In genomic region chr13:83608851-83609516, GRCm38 (mm10) we compare ENCODE assay signal across 10 mouse cellular contexts.
DNase-seq lines count a peak whose midpoint lies in the region; ATAC-seq and TF ChIP-seq lines count a peak whose summit lies in the region.
"Had no signal": no experiment of that assay in that cellular context is flagged by ENCODE, and none has a peak within 500 bp of the region (broad histone marks: within the 10 kb centered on the region; RNA-seq: fewer than 3 reads in every experiment).

No protein-coding gene starts in this region.

- no peak for TF ChIP-seq EP300 in lung, postnatal 0 days (IDR thresholded peaks at IDR 0.05)

- DNase-seq in frontal cortex, postnatal 10 days (ENCODE audit: low spot score in 2 of 2) = no peak
- DNase-seq in lung, postnatal 0 days (ENCODE audit: low spot score) = peak; percentile 35
- no peak for DNase-seq in lung, adult 2 months
- peak; percentile 40 to 53 for DNase-seq in spleen, adult 18-20 months
- DNase-seq in left cerebral cortex, postnatal 36 days (ENCODE audit: low spot score in 2 of 2) = no peak
- DNase-seq in adrenal gland, postnatal 14 days = no peak
- DNase-seq: adrenal gland, adult 2 months had no signal

- no peaks in the 10 kb centered on the region for H3K27me3 ChIP-seq in lung, postnatal 0 days (replicated peaks; ENCODE audit: insufficient read depth, low read length)
- H3K27me3 ChIP-seq: embryonic facial prominence, embryonic 12.5 days had no signal

- H3K4me1 ChIP-seq in lung, postnatal 0 days (ENCODE audit: insufficient read depth, low read depth, low read length) = peaks cover 4% of the 10 kb centered on the region; the same call in 1 of the 2 replicates
- H3K4me1 ChIP-seq in lung, adult 2 months (ENCODE audit: control insufficient read depth, insufficient read depth, low read length) = peaks cover 7% of the 10 kb centered on the region

- no peak overlapping the region for H3K4me2 ChIP-seq in lung, postnatal 0 days (replicated peaks; ENCODE audit: low read depth, low read length)
- H3K4me2 ChIP-seq: embryonic facial prominence, embryonic 12.5 days had no signal

- no peaks in the 10 kb centered on the region for H3K9me3 ChIP-seq in lung, postnatal 0 days (ENCODE audit: low read length)
- H3K9me3 ChIP-seq: embryonic facial prominence, embryonic 12.5 days had no signal

- no peak for TF ChIP-seq POLR2A in lung, adult 2 months (IDR thresholded peaks at IDR 0.05; ENCODE audit: borderline replicate concordance, extremely low read depth, low read depth, low read length)

- peak; percentile 8; the same call in 1 of the 2 replicates for ATAC-seq in frontal cortex, adult (ENCODE audit: low TSS enrichment)
- no peak for ATAC-seq in lung, postnatal 0 days
- ATAC-seq in granulocyte monocyte progenitor cell, adult 5-6 weeks (replicated peaks; ENCODE audit: poor library complexity, severe bottlenecking) = peak; percentile 77

- no peak overlapping the region for H3K9ac ChIP-seq in lung, postnatal 0 days (replicated peaks; ENCODE audit: low read depth)
- H3K9ac ChIP-seq: embryonic facial prominence, embryonic 12.5 days had no signal

- no peak for TF ChIP-seq CTCF in lung, postnatal 0 days (IDR thresholded peaks at IDR 0.05)
- no peak for TF ChIP-seq CTCF in lung, adult 2 months (IDR thresholded peaks at IDR 0.05; ENCODE audit: insufficient read depth, low read length)

- H3K36me3 ChIP-seq in lung, postnatal 0 days (ENCODE audit: insufficient read depth, low read length) = no peaks in the 10 kb centered on the region
- H3K36me3 ChIP-seq: embryonic facial prominence, embryonic 12.5 days had no signal

- intact Hi-C loops in left cerebral cortex, postnatal 36 days (cut with DNase I) = no loop called here

- WGBS in lung, postnatal 0 days = 75% methylated on average over 3 of the region's 3 CpGs
- 63% methylated on average over 3 of the region's 3 CpGs for WGBS in lung, adult 2 months

- H3K27ac ChIP-seq in lung, postnatal 0 days (ENCODE audit: low read length) = no peak overlapping the region
- H3K27ac ChIP-seq: embryonic facial prominence, embryonic 12.5 days had no signal

- no peak overlapping the region for H3K4me3 ChIP-seq in lung, postnatal 0 days (ENCODE audit: low read depth, low read length)
- no peak overlapping the region for H3K4me3 ChIP-seq in lung, adult 2 months (replicated peaks; ENCODE audit: extremely low read depth, low read depth, low read length)
- H3K4me3 ChIP-seq: embryonic facial prominence, embryonic 12.5 days had no signal

Comparison
In these comparisons a context has a peak if more than half of its experiments do, and no peak if none do; other contexts are left out.
1. DNase-seq: peak in lung, postnatal 0 days (single experiment) and spleen, adult 18-20 months (2 of 2); none in frontal cortex, postnatal 10 days (0 of 2), lung, adult 2 months (single experiment), left cerebral cortex, postnatal 36 days (0 of 2) and adrenal gland, postnatal 14 days (single experiment).